Mouse (Mus musculus): ENCODE measurements at regions not wholly inside any gene's neighbourhood (a gene's known extent, or its start where the extent isn't known, plus 50 kb on each side); places are given as distances from the start of the nearest gene placed in this dataset.
"Not testable (repeated sequence)": the region's sequence is repeated elsewhere in the genome, so short reads cannot be mapped to it uniquely, and the experiment has no call there.

DNA sequence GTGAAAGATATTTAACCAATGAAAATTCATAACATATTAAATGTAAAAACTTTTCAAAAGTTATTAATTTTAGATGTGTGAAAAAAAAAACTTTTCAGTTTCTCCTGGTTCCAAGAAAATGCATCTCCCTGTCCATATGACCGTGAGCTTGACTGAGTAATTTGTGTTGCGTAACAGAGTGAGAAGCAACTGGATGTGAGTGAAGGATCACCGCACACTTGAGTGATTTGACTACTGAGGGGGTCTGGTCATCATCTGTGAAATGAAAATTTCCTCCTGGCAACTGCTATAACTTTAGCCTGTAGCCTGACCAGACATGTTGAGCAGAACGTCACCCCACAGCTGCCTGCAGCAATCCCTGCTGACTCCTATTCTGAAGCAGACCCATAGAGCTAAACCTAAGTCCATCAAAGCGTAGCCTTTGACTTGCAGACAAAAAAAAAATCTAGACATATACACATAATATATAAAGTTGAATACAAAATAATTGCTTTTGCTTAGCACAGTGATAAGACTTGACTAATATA is 461.2 kb downstream of the Brinp3 start:
- DNase-seq (ENCODE audit: low read depth, low spot score): no peak

DNA sequence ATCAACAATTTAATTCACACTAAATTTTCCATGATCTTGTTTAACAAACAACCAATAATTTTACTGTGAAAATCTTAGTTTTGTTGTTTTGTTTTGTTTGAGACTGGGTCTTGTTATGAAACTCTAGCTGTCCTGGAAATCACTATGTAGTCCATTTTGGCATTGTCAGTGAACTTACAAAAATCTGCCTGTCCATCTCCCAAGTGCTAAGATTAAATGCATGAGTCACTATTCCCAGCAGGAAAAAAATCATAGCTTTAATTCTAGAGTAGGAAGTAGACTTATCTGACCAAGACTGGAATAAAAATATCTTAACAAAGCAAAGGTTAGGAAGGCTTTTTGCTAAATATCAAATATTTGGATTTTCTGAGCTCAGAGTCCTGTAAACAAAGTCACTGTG is 461.8 kb downstream of the Brinp3 start:
- DNase-seq (ENCODE audit: low read depth, low spot score): no peak

GRCm38 (mm10) chr1:146960448-146960847 is 465.9 kb downstream of the Brinp3 start:
- no peak for DNase-seq (ENCODE audit: low read depth, low spot score)

- DNase-seq (ENCODE audit: low read depth, low spot score): no peak
Measured at GRCm38 (mm10) chr1:146967534-146967933, 473.0 kb downstream of the Brinp3 start.

DNA sequence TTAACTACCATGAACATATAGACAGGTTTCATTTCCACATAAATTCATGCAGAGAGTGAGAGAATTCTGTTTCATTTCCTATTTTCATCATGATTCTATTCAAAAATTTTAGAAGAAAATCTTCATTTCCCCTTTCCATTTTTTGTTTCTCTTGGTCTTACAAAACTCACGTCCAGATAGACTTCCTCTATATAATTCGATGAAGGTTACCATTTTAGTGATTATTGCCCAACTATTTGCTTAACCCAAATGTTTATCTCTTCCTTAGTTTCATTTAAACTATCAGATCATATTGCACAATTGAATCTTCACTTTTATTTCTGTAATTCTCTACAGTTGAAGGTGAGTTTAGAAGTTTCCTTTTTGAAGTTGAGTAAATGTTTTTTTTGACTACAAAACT is 473.4 kb downstream of the Brinp3 start:
- no peak for DNase-seq (ENCODE audit: low read depth, low spot score)

- DNase-seq (ENCODE audit: low read depth, low spot score): no peak
Measured at GRCm38 (mm10) chr1:146983433-146984186, 489.1 kb downstream of the Brinp3 start.

GRCm38 (mm10) chr1:147000018-147000417 is 505.5 kb downstream of the Brinp3 start:
- no peak for DNase-seq (ENCODE audit: low read depth, low spot score)

GRCm38 (mm10) chr1:147047714-147048113 is 553.2 kb downstream of the Brinp3 start:
- DNase-seq (ENCODE audit: low read depth, low spot score): no peak

GRCm38 (mm10) chr1:147058504-147058903 is 563.9 kb downstream of the Brinp3 start:
- no peak for DNase-seq (ENCODE audit: low read depth, low spot score)

DNA sequence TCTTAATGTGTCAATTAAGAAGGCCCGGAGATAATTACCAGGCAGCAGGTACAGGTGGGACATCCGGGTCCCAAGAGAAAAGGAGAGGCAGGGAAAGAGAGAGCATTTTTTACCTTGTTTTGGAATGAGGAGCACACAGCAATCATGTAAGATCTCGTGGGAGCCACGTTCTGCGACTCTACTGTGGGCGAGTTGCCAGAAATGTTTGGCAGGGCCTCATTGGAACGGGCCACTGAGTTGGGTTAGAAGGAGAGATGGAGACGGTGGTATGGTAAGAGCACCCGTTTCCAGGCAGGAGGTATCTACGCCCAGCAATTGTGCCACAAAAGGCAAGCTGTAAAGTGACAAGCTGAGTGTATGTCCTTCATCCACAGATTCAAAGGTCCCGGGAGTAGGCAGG is 579.6 kb downstream of the Brinp3 start:
- DNase-seq (ENCODE audit: low read depth, low spot score): no peak

DNA sequence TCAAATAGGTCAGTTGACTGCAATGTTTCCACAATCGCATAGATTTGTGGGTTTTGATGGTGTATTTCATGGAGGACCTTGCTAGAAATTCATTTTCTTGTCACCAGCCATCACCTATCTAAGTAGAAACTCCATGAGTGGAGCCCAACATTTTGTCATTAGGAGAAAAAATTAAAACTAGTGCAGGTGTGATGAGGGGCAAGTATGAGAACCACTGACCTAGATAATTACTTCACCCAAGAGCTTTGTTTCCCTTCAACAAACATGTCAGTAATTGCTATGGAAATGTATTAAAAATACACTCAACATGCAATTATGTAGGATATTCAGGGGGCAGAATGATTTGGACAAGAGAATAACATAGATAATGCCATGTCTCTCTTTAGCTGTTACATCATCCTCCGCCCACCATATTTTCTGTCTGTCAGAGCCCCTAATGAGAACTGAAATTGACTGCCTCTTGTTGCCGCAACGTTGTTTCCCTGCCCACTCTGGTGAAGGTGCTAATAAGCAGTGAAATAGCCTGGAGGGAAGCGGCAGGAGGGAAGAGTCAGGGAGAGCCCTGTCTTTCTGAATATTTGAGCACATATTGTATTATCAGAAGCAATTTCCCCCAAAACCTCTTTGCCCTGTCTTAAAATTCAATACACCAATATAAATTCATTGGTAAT is 589.7 kb downstream of the Brinp3 start:
- DNase-seq (ENCODE audit: low read depth, low spot score): no peak

GRCm38 (mm10) chr1:147125541-147125940 is 631.0 kb downstream of the Brinp3 start:
- peak; percentile 62 for DNase-seq (ENCODE audit: low read depth, low spot score)

DNA sequence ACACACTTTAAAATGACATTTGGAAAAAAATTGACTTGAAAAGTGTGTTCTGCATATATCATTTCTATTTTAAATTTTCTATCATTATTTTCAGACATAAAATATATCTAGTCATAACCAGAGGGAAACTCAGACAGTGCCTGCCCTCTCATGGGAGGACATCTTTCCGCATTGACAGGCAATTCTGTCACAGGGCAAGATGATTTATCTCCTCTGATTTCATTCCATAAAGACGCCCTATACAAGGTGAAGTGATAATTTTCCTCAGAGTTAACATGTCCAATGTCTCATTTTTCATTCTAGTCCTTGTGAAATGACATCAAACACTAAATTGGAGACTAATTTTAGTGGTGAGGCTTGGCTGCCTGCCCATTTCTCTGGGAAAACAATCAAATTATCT is 643.6 kb downstream of the Brinp3 start:
- no peak for DNase-seq (ENCODE audit: low read depth, low spot score)

DNA sequence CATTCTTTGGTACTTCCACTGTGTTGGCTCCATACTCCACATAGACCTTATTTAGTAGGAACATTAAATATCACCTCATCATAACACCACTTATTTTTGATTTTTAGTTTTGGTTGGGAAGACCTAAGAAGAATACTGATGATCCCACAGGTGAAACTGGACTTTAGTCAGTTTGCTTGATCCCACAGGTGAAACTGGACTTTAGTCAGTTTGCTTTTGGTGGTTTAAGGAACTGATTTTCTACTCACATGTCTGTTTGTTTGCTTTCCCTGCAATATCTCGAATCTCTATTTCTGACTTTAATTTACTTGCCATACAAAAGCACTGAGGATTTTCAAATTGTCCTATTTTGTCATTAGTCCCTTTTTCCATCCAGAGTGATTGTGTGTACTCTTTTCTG is 680.8 kb downstream of the Brinp3 start:
- no peak for DNase-seq (ENCODE audit: low read depth, low spot score)

DNA sequence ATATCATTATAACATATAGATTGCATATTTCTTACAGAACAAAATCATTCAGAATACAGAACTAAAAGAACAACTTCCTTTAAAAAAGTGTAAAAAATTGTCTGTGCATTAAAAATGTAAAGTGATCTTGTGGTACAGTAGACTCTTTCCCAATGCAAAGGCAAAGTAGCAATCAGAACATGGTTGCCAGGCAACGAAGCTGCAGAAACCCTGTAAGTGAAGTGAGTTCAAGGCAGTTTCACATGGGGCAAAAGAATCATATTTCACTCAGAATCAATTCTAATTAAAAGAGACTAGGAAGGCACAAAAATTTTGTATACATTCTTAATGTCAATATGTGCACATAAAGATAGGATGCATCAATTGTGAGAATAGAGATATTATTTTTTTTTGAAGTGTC is 692.2 kb downstream of the Brinp3 start:
- DNase-seq (ENCODE audit: low read depth, low spot score): no peak

- DNase-seq (ENCODE audit: low read depth, low spot score): no peak
Measured at GRCm38 (mm10) chr1:147187251-147188025, 692.9 kb downstream of the Brinp3 start.

DNA sequence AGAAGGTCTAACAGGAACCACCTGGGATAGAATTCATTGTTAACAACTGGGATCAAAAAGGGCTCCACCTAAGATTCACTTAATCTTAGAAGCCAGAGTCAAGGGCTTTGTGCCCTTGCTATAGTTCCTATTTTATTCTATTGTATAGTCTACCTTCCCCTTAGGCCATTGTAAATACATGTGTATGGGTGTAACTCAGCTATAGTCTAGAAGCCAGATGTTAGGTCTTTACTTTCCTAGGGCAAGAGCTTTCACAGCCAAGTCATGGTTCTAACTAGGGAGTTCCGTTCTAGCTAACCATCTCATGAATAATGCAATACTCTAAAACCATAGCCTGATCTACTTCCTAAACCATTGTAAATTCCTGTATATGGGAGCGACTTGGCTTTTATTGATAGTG is 705.4 kb downstream of the Brinp3 start:
- DNase-seq (ENCODE audit: low read depth, low spot score): peak; percentile 57

- not testable (repeated sequence) for DNase-seq (ENCODE audit: low read depth, low spot score)
Measured at GRCm38 (mm10) chr1:147214890-147215289, 720.3 kb downstream of the Brinp3 start.

DNA sequence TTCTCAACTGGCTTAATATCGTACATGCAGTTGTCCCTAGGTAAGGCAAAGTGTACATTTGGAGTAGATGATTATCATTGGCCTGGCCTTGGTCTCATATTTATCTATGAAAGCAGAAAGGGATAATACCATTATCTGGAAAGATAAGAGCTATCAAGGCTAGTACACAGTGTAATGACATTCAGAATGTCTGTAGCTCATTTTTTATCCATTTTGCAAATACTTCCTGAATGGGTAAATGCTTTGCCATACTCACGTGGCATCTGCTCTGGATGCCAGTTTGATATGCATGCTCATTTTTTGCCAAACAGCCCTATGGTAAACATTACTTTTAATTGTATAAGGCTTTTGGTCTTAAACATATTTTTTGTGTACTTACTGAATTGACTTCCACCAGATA is 723.4 kb downstream of the Brinp3 start:
- DNase-seq (ENCODE audit: low read depth, low spot score): no peak

- no peak for DNase-seq (ENCODE audit: low read depth, low spot score)
Measured at GRCm38 (mm10) chr1:147219438-147219837, 724.9 kb downstream of the Brinp3 start.

DNA sequence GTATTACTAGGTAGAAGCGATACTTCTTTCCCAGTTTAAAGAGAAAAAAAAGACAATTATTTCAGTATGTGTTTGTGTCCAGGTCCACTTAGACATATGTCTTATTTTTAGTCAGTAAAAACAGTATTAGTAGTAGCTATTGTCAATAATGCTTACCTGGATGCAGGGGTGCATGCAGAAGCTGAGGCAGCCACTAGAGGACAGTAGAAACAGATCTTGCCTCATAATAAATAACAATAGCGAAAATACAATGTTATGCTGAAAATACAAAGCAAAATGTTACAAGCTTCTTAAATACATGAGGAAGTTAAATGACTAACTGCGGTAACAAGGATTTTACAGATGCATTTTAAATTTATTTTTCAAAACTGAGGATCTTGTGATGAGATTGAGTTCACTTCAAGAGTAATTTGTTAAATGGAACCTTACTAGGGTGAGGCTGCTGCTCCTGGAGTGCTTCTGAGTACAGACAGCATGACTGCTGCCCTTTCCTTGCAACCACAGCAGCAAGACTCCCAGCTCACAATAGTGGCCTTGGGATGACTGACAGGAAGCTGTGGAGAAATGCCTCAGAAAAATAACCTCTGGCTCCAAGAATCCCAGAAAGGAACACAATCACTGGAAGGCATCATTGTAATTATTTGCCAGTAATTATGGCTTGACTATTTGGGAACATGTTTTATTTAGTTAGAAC is 728.8 kb downstream of the Brinp3 start:
- DNase-seq (ENCODE audit: low read depth, low spot score): no peak

GRCm38 (mm10) chr1:147237565-147237964 is 743.0 kb downstream of the Brinp3 start:
- DNase-seq (ENCODE audit: low read depth, low spot score): no peak
